Mouse (Mus musculus): ENCODE data around the gene Nup107. TPM values are rescaled to one million over a fixed set of nuclear protein-coding genes. Genes with fewer than 3 reads are reported as not detected.

Gene Nup107
- polyA plus RNA-seq, 1 experiment = 8.0 TPM

DNA sequence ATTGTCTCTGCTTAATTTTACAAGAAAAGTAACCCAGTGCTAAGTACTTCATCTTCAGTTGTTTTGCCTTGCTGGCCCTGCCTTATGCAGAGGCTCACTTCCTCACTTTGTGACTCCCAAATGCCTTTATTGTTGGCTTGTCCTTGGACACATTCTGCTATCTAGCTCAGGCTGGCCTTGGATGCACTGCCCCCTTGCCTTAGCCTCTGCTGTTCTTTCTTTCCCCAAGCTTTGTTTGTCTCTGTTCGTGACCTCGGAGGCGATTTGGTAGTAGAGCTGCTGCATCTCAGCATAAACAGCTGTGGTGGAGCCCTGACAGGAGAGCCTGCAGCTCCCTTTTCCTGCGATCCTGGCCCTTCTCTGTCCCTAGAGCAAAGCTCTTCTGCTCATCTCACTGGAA, 2.7 kb upstream of the Nup107 start:
- WGBS = 67% methylated on average over 4 of the region's 4 CpGs
- TF ChIP-seq POLR2A (IDR thresholded peaks at IDR 0.05; ENCODE audit: borderline replicate concordance, extremely low read depth, low read depth, low read length) (no peak), CTCF (IDR thresholded peaks at IDR 0.05; ENCODE audit: insufficient read depth, low read length) (no peak)
- Histone ChIP-seq H3K4me3 (replicated peaks; ENCODE audit: extremely low read depth, low read depth, low read length) (no peak overlapping the region), H3K4me1 (ENCODE audit: control insufficient read depth, insufficient read depth, low read length) (no peaks in the 10 kb centered on the region; the same call in 1 of the 2 replicates)
- no peak for DNase-seq

DNA sequence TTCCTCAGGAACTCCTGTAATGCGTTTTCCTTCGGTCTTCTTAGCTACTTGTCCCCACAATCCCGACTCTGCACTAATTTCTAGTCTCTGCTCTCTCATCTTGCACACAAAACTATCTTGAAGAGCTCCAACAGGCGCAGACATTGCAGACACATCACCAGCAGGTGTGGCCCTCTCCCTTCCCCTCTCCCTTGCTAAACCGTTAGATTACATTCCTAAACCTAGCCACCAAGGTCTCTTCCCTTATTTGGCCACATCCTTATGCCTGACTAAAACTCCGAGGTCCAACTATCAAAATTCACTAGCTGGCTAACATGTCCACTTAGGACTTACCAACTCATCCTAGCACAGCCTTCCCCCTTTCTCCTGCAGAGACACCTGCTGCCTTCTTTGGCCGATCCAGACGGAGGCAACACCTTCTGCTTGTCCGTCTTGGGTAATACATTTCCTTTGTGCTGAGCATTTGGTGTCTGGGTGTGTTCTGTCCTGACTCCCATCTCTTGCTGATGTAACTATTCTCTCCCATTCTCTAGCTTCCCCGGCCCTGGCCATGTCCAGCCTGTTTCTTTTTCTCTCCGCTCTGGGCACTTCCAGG, 1.0 kb upstream of the Nup107 start:
- DNase-seq = no peak
- Histone ChIP-seq H3K4me3 (replicated peaks; ENCODE audit: extremely low read depth, low read depth, low read length) (no peak overlapping the region), H3K4me1 (ENCODE audit: control insufficient read depth, insufficient read depth, low read length) (no peaks in the 10 kb centered on the region; the same call in 1 of the 2 replicates)
- no peak for TF ChIP-seq CTCF (IDR thresholded peaks at IDR 0.05; ENCODE audit: insufficient read depth, low read length)
- TF ChIP-seq POLR2A (IDR thresholded peaks at IDR 0.05; ENCODE audit: borderline replicate concordance, extremely low read depth, low read depth, low read length) = no peak
- 59% methylated on average over 11 of the region's 11 CpGs for WGBS

DNA sequence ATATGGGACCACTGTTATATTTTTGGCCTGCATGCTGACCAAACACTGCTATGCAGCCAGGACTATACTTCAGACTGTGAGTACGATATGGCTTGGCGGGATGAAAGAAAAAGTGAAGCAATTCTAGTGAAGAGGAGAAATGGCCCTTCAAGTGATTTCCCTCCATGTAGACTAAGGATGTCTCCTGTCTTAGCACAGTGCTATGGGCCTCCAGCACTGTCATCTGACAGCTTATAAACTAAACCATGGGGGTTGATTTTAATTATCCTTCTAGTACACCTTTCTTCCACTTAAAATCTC, 1.4 kb downstream of the Nup107 start:
- DNase-seq = no peak

DNA sequence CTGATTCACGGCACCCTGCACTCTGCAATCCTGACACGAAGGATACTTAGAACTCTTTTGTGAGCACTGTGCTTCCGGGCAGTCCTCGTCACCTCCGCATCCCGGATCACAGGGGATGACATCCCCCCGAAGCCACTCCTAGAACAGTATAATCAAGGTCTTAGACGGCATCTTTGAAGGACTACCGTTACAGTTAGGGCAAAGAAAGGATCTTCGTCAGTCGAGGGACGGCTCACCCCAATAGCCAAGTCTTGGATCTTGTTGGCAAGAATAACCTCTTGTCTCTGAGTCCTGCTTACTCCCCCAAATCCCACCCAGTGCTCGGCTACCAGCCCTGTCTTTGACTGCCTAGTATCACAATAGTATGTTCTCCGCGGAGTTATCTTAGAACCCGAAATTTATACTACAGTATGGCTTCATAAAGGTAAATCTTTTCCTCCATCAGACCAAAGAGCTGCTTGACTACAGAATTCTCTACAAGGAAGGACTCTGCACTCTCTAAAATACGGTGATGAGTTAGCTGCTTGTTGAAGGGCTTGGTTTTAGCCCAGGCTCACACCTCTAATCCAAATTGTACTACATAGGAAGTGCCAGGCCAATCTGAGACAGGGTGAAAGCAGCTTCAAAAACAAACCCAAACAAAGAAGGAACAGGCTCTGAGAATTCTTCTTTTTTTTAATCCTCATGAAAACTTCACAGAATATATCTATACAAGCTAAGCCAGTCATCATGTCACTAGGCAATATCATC, 1.9 kb downstream of the Nup107 start:
- Histone ChIP-seq H3K4me1 (ENCODE audit: control insufficient read depth, insufficient read depth, low read length) (no peaks in the 10 kb centered on the region; the same call in 1 of the 2 replicates), H3K4me3 (replicated peaks; ENCODE audit: extremely low read depth, low read depth, low read length) (no peak overlapping the region)
- no peak for TF ChIP-seq POLR2A (IDR thresholded peaks at IDR 0.05; ENCODE audit: borderline replicate concordance, extremely low read depth, low read depth, low read length)
- TF ChIP-seq CTCF (IDR thresholded peaks at IDR 0.05; ENCODE audit: insufficient read depth, low read length) = no peak
- DNase-seq = no peak
- WGBS = 91% methylated on average over 17 of the region's 17 CpGs

More for the DNA sequence above, 1.4 kb downstream of the Nup107 start:
- TF ChIP-seq POLR2A (IDR thresholded peaks at IDR 0.05; ENCODE audit: borderline replicate concordance, extremely low read depth, low read depth, low read length) = no peak
- TF ChIP-seq CTCF (IDR thresholded peaks at IDR 0.05; ENCODE audit: insufficient read depth, low read length) = no peak
- Histone ChIP-seq H3K4me1 (ENCODE audit: control insufficient read depth, insufficient read depth, low read length) (no peaks in the 10 kb centered on the region; the same call in 1 of the 2 replicates), H3K4me3 (replicated peaks; ENCODE audit: extremely low read depth, low read depth, low read length) (no peak overlapping the region)
- 76% methylated on average over 2 of the region's 2 CpGs for WGBS

DNA sequence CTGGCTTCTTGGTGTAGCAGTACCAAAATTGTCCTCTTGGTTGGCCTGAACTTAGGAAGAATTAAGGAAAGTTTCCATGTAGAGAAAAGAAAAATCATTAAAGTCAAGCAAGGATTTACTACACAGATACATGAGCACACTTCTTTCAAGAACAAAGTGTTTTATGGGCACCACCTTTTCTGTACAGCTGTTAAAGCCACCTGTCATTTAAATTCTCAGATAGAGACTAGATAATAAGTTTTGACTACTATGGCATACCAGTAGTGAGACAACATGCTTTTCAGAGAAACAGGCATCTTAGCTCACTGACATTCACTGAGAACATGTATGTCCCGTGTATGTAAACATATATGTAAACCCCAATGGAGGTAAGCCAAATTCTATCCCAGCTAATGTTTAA, 2.5 kb downstream of the Nup107 start:
- Histone ChIP-seq H3K4me1 (ENCODE audit: control insufficient read depth, insufficient read depth, low read length) (no peaks in the 10 kb centered on the region; the same call in 1 of the 2 replicates), H3K4me3 (replicated peaks; ENCODE audit: extremely low read depth, low read depth, low read length) (no peak overlapping the region)
- no peak for DNase-seq
- 90% methylated on average over 1 of the region's 1 CpGs for WGBS
- TF ChIP-seq CTCF (IDR thresholded peaks at IDR 0.05; ENCODE audit: insufficient read depth, low read length) (no peak), POLR2A (IDR thresholded peaks at IDR 0.05; ENCODE audit: borderline replicate concordance, extremely low read depth, low read depth, low read length) (no peak)

DNA sequence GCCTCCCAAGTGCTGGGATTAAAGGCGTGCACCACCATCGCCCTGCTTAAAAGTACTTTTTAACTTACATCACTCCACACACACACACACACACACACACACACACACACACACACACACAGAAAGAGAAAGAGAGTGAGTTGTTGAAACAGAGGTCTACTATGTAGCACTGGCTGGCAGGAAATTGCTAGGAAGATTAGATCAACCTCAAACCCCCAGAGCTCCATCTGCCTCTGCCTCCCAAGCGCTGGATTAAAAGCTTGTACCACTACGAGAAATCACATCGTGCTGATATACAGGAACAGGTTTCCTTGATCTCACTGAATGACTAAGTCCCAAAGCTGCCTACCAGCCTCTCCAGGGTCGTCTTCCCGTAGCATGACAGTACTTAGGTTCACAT, 7.9 kb downstream of the Nup107 start:
- Histone ChIP-seq H3K4me1 (ENCODE audit: control insufficient read depth, insufficient read depth, low read length) (no peaks in the 10 kb centered on the region), H3K4me3 (replicated peaks; ENCODE audit: extremely low read depth, low read depth, low read length) (no peak overlapping the region)
- TF ChIP-seq POLR2A (IDR thresholded peaks at IDR 0.05; ENCODE audit: borderline replicate concordance, extremely low read depth, low read depth, low read length) (no peak), CTCF (IDR thresholded peaks at IDR 0.05; ENCODE audit: insufficient read depth, low read length) (no peak)
- 97% methylated on average over 7 of the region's 7 CpGs for WGBS
- DNase-seq = no peak

DNA sequence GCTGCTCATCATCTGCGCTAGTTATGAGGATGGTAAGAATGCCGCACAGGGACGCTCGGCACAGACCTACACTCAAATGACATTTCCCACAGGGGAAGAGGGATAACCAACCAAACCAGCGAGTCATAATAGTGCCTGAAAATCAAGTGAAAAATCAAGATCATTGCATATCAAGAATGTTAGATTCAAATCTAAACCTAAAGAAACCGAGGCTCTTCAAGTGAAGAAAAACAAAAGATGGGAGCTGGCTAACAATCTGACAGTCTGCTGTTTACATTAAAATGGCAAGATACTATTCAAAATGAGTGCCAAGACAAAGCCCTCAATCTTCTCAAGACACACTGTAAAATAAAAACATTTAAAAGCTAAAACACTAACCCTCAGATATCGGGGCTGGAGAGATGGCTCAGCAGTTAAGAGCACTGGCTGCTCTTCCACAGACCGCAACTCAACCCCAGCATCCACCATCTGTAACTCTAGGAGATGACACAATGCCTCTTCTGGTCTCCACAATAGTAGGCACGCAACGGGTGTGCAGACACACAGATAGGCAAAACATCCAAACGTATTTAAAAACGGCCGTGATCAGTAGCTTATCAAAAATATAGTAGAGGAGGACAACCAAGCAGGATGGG, 8.6 kb downstream of the Nup107 start:
- H3K4me3 ChIP-seq (replicated peaks; ENCODE audit: extremely low read depth, low read depth, low read length) = no peak overlapping the region
- H3K4me1 ChIP-seq (ENCODE audit: control insufficient read depth, insufficient read depth, low read length) = no peaks in the 10 kb centered on the region
- TF ChIP-seq CTCF (IDR thresholded peaks at IDR 0.05; ENCODE audit: insufficient read depth, low read length) = no peak
- no peak for TF ChIP-seq POLR2A (IDR thresholded peaks at IDR 0.05; ENCODE audit: borderline replicate concordance, extremely low read depth, low read depth, low read length)
- no peak for DNase-seq
- 94% methylated on average over 13 of the region's 13 CpGs for WGBS

DNA sequence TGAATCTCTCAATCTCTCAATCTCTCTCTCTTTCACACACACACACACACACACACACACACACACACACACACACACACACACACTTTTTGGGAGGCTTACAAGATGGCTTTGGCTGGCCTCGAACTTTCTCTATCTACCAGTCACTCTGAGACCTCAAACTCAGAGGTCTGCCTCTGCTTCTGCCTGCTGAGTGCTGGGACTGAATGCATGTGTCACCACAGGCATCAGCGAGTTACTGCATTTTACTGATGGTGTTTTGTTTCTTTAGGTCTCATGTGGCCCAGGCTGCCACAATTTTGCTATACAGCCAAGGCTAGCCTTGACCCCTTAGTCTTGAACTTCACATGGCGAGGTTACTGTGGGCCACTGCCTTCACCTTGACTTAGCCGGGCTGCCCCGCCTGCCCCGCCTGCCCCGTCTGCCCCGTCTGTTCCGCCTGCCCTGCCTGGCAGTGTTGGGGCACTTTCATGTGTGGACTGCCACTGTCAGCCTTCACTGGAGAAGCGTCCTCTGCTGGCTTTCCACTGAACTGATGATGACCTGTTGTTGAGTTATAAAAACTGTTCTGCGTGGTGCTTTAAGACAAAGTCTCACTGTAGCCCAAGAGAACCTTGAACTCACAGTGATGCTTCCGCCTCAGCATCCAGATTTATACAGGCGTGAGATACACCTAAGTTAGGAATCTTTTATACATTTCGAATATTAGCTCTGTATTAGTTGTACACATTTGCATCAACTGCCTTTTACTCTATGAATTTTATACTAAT, 9.8 kb downstream of the Nup107 start:
- DNase-seq = no peak
- Histone ChIP-seq H3K4me3 (replicated peaks; ENCODE audit: extremely low read depth, low read depth, low read length) (no peak overlapping the region), H3K4me1 (ENCODE audit: control insufficient read depth, insufficient read depth, low read length) (no peaks in the 10 kb centered on the region)
- TF ChIP-seq CTCF (IDR thresholded peaks at IDR 0.05; ENCODE audit: insufficient read depth, low read length) (no peak), POLR2A (IDR thresholded peaks at IDR 0.05; ENCODE audit: borderline replicate concordance, extremely low read depth, low read depth, low read length) (no peak)
- WGBS = 89% methylated on average over 14 of the region's 14 CpGs

DNA sequence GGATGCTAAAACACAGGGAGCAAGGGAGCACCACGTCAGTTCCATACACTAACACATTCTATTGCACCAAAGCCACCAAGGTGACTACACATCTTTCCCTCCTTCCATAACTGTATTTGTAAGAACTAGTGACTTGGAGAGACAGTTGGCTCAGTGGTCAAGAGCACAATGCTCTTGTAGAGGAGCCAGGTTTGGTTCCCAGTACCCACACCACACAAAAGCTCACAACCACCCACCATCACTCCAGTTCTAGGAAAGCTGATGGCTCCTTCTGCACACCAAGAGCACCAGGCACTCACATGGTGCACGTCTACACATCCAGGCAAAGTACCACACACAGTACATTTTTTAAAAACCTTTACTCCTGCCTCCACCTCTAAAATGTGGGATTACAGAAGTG, 10.4 kb downstream of the Nup107 start:
- TF ChIP-seq CTCF (IDR thresholded peaks at IDR 0.05; ENCODE audit: insufficient read depth, low read length) = no peak
- no peak for TF ChIP-seq POLR2A (IDR thresholded peaks at IDR 0.05; ENCODE audit: borderline replicate concordance, extremely low read depth, low read depth, low read length)
- 86% methylated on average over 2 of the region's 2 CpGs for WGBS
- no peak overlapping the region for H3K4me3 ChIP-seq (replicated peaks; ENCODE audit: extremely low read depth, low read depth, low read length)
- DNase-seq = no peak
- no peaks in the 10 kb centered on the region for H3K4me1 ChIP-seq (ENCODE audit: control insufficient read depth, insufficient read depth, low read length)

Data from lung, adult 2 months (tissue).